Mouse (Mus musculus) bone marrow, adult 2 months (tissue): ENCODE measurements around the gene Arid4a. TPM values are rescaled to one million over a fixed set of nuclear protein-coding genes. Genes with fewer than 3 reads are reported as not detected.
A peak's percentile ranks its signal among the peaks of the same experiment; 100 is the strongest.
"Not testable (repeated sequence)": the region's sequence is repeated elsewhere in the genome, so short reads cannot be mapped to it uniquely, and the experiment has no call there.

Experiments
- H3K27ac ChIP-seq: fragments of 200-500 bp; 2 replicates; pipeline ENCODE4 v1.5.1; 2012; ENCODE audit warnings: low read depth, mild to moderate bottlenecking, control low read depth, inconsistent platforms, low read length; ENCODE audit not compliant: control insufficient read depth, poor library complexity, insufficient read depth
- H3K4me1 ChIP-seq: fragments of 200-500 bp; 2 replicates; pipeline ENCODE4 v1.6.1; 2011; ENCODE audit warnings: low read length; ENCODE audit not compliant: control insufficient read depth, insufficient read depth
- H3K4me3 ChIP-seq: fragments of 200-500 bp; replicated peaks from 2 replicates; pipeline ENCODE3; 2011; ENCODE audit warnings: mild to moderate bottlenecking, low read depth, low read length, control low read depth; ENCODE audit not compliant: control insufficient read depth
- CTCF ChIP-seq: fragments of 200-500 bp; IDR thresholded peaks from 2 replicates; pipeline ENCODE4 v1.5.1; 2011; ENCODE audit warnings: low read length, control low read depth; ENCODE audit not compliant: control insufficient read depth, insufficient read depth
- POLR2A ChIP-seq: fragments of 200-500 bp; IDR thresholded peaks from 2 replicates; pipeline ENCODE4 v1.6.1; 2011; ENCODE audit warnings: low read depth, mild to moderate bottlenecking, control low read depth, low read length, borderline replicate concordance; ENCODE audit not compliant: control insufficient read depth
- WGBS: fragments of 180-500 bp; shearing (Covaris S2); methylation state at CpG from one replicate; pipeline ENCODE4 v1.1.7; 2018; 5-methylcytosine and 5-hydroxymethylcytosine counted together
- polyA plus RNA-seq: library from polyadenylated mRNA; stranded (reverse); fragments of >200 nt; gene quantifications from 2 replicates; pipeline ENCODE4 v1.2.4, GENCODE M21; 2011; ENCODE audit warnings: low replicate concordance; ENCODE audit not compliant: missing spikeins, insufficient read depth, insufficient read length

Arid4a gene
- polyA plus RNA-seq, 1 experiment, result 58.7 TPM

GRCm38 (mm10) chr12:71073113-71073730 is 57.4 kb downstream of the Arid4a start:
- H3K27ac ChIP-seq, result no peak overlapping the region
- H3K4me1 ChIP-seq, result no peaks in the 10 kb centered on the region
- 49% methylated on average over 12 of the region's 12 CpGs for WGBS
- H3K4me3 ChIP-seq, result no peak overlapping the region
- TF ChIP-seq CTCF (peak; percentile 48), POLR2A (no peak)

- no peak overlapping the region for H3K4me3 ChIP-seq
- WGBS, result 91% methylated on average over 8 of the region's 8 CpGs
- TF ChIP-seq POLR2A (no peak), CTCF (no peak)
- H3K27ac ChIP-seq, result no peak overlapping the region
- no peaks in the 10 kb centered on the region for H3K4me1 ChIP-seq
Observed at GRCm38 (mm10) chr12:71086331-71086730, 70.5 kb downstream of the Arid4a start.

- H3K4me3 ChIP-seq, H3K27ac ChIP-seq, H3K4me1 ChIP-seq: not testable (repeated sequence)
- 77% methylated on average over 4 of the region's 4 CpGs for WGBS
Observed at GRCm38 (mm10) chr12:71104275-71104674, 88.5 kb downstream of the Arid4a start.

GRCm38 (mm10) chr12:71107216-71107771 is 91.5 kb downstream of the Arid4a start:
- TF ChIP-seq CTCF (no peak), POLR2A (no peak)
- no peak overlapping the region for H3K27ac ChIP-seq
- H3K4me3 ChIP-seq, result no peak overlapping the region
- WGBS, result 82% methylated on average over 6 of the region's 6 CpGs
- H3K4me1 ChIP-seq, result no peaks in the 10 kb centered on the region

- Histone ChIP-seq H3K4me1 (peaks cover 4% of the 10 kb centered on the region; the same call in 1 of the 2 replicates), H3K4me3 (no peak within 1 kb of the TSS), H3K27ac (no peak within 1 kb of the TSS; the same call in 1 of the 2 replicates)
- 29% methylated on average over 33 of the region's 33 CpGs for WGBS
- TF ChIP-seq POLR2A, result no peak
- peak; percentile 14; the same call in 1 of the 2 replicates for TF ChIP-seq CTCF
Observed at GRCm38 (mm10) chr12:71111331-71111730, 95.5 kb downstream of the Arid4a start, which contains the start of gene Tomm20l. Tomm20l (plus strand) TSS chr12:71111428.

- H3K4me3 ChIP-seq, result no peak overlapping the region
- WGBS, result 41% methylated on average over 10 of the region's 10 CpGs
- TF ChIP-seq CTCF (no peak), POLR2A (no peak)
- H3K4me1 ChIP-seq, result peaks cover 4% of the 10 kb centered on the region; the same call in 1 of the 2 replicates
- H3K27ac ChIP-seq, result no peak overlapping the region
Observed at GRCm38 (mm10) chr12:71113074-71113473, 97.3 kb downstream of the Arid4a start.

GRCm38 (mm10) chr12:71113675-71114288 is 98.0 kb downstream of the Arid4a start:
- 4% methylated on average over 12 of the region's 12 CpGs for WGBS
- H3K4me1 ChIP-seq, result peaks cover 4% of the 10 kb centered on the region; the same call in 1 of the 2 replicates
- H3K27ac ChIP-seq, result 0 out of 2 replicates have a peak overlapping the region, but pooled peaks have one; percentile 9
- TF ChIP-seq CTCF (no peak), POLR2A (no peak)
- peak overlapping the region; percentile 7 for H3K4me3 ChIP-seq

GRCm38 (mm10) chr12:71116411-71116810 is 100.6 kb downstream of the Arid4a start:
- 86% methylated on average over 5 of the region's 5 CpGs for WGBS
- no peak for TF ChIP-seq POLR2A
- no peak for TF ChIP-seq CTCF
- Histone ChIP-seq H3K27ac (no peak overlapping the region), H3K4me1 (peaks cover 4% of the 10 kb centered on the region; the same call in 1 of the 2 replicates), H3K4me3 (no peak overlapping the region)
